Mouse (Mus musculus): ENCODE data around the gene Gm5129.
A peak's percentile ranks its signal among the peaks of the same experiment; 100 is the strongest.
"Not testable (repeated sequence)": the region's sequence is repeated elsewhere in the genome, so short reads cannot be mapped to it uniquely, and the experiment has no call there.

Gene Gm5129

DNA sequence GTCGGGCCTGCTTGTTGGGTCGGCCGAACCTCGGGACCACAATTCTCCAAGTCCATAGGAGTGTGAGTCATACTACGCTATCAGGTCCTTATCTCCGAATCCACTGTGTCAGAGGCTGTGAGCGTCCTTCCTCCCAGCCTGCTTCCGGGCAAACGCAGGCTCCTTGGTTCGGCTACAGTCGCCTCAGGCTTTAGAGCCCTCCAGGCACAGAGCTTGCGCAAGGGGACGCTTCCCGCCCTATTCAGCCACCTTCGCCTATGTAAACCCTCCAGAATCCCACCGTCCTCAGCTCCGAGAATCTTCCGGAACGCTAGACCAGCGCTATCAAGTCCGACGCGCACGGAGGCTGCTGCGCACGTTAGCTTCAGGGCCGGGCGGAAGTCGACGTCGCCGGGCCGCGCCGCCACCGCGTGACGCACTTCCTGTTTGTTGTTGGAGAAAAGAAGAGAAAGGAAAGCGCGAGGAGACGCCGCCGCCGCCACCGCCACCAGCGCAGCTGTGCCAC is at the start of gene Gm5129, which contains the start of gene Dnajb6:
TSS of gene Gm5129 (minus strand) at position 380 of the 505 bp plus-strand sequence.
TSS of gene Dnajb6 (plus strand) at position 132 of the 505 bp plus-strand sequence.
- DNase-seq: peak; percentile 93

DNA sequence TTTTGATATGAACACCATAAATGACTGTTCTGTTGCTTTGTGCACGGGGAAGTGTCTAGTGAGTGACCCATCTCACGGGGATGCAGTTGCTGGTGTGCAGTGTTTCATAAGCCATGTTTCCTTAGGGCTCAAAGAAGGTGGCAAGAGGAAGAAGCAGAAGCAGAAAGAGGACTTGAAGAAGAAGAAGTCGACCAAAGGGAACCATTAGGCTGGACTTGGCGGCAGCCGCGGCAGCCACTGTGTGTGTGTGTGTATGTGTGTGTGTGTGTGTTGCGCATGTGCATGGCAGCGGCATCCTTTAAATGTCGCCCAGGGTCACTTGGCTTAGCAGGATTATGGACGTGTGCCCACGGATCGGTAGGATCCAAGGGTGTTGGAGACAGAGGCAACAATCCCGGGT is 49.2 kb upstream of the Gm5129 start:
- not testable (repeated sequence) for DNase-seq

DNA sequence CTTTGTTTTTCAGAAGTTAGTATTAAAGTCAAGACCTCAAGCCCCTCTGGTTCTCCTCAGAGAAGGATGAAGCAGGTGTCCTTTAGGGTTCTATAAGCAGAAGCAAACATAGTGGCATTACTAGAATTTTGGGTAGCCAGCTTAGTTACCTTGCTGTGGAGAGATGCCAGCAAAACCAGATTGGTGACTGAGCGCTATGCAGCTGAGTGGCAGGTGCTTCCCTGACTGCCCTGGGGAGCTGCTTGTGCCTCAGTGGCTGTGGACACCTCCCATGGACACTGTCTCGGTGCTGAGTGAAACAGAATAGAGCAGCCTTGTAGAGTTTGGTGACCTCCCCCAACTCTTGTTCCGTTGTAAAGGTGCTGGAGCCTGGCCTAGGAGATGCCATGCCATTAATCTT is 46.5 kb upstream of the Gm5129 start:
- DNase-seq: no peak

DNA sequence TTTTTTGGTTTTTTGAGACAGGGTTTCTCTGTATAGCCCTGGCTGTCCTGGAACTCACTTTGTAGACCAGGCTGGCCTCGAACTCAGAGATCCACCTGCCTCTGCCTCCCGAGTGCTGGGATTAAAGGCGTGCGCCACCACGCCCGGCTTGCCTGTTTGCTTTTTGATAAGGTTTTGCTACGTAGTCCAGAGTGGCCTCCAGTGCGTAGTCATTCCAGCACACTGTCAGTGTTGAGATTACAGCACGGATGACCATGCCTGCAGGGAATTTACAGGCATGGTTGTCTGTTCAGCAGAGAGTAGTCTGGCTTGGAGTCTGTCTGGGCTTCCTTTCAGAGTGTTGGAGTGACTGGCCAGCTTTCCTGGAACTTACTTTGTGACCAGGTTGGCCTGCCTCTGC is 44.0 kb upstream of the Gm5129 start:
- peak; percentile 13 for DNase-seq

DNA sequence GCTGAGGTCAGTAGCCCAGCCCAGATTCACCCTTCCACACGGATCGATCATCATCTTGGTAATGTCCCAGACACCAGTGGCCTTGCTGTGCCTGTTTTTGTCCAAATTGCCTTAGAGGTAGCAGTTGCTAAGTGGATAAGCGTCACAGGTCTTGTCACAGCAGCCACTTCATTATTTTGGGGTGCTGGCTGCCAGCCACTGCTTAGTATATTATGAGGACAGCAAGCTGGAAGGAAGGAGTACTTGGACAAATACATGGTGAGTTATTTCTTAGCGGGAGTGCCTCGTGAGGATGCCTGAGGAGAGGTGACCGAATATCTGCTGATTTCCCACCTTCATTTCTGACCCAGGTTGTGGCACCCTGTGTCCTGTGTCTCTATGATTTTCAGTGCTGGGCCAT is 42.3 kb upstream of the Gm5129 start:
- no peak for DNase-seq

- no peak for DNase-seq
Observed at GRCm38 (mm10) chr5:29775437-29775836, 39.7 kb upstream of the Gm5129 start.

GRCm38 (mm10) chr5:29773460-29774150 is 37.9 kb upstream of the Gm5129 start:
- no peak for DNase-seq

DNA sequence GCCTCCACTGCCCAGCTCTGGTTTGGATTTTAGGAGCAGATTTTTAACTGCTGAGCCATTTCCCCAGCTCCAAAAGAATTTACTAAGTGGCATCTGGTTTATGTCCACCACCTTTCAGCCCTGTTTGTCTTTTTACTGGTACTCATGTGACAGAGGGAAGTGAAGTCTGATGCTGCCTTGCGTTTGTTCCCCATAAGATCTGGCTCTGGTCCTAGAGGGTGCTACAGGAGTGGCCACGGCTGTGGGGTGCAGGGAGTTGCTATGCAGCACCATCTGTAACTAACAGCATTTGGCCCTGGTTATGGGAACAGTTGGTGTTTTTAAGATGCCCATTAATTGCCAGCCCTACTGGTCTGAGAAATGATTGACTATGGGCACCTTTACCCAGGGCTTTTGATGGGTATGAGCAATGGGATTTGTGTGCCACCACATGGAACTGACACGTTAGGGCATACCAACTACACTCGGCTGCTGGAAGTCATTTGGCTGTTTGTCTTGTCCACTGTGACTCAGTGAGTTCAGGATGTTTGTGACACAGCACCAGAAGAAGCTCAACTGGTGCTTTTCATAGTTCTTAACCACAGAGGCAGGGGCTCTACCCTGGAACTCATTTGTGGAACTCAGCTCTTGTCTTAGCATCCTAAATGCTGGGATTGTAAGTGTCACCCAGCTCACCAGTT is 37.1 kb upstream of the Gm5129 start:
- no peak for DNase-seq

DNA sequence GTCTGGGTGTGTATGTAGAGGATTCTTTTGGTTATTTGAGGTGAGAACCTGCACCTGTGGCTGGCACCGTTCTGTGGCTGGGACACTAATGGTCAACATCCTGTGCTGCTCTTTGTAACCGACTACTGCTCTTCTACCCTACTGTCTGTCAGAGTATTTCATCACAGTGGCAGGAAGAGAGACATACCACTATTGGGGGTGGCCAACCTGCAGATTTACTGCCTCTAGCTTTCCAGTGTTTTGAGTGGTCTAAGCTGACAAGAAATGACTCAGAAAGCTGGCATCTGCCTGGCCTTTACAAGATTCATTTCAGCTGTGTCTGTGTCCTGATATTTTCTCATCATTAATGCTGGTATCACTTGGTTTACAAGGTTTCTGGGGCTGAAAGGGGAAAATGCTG is 36.3 kb upstream of the Gm5129 start:
- no peak for DNase-seq

DNA sequence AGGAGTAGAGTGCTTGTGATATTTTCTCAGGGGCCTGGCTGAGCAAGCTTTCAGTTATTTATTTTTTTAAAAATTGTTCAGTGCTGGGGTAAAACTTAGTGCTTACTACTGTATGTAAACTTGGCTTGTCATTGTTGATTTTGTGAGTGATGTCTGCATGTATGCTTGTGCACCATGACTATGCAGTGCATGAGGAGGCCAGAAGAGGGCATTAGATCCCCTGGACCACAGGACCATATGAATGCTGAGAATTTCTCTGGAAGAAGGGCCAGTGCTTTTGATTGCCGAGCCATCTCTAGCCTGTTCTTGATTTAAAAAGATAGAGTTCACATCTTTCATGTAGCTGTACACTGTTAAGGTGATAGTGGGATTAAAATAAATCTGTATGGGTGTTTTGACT is 35.2 kb upstream of the Gm5129 start:
- DNase-seq: peak; percentile 20

DNA sequence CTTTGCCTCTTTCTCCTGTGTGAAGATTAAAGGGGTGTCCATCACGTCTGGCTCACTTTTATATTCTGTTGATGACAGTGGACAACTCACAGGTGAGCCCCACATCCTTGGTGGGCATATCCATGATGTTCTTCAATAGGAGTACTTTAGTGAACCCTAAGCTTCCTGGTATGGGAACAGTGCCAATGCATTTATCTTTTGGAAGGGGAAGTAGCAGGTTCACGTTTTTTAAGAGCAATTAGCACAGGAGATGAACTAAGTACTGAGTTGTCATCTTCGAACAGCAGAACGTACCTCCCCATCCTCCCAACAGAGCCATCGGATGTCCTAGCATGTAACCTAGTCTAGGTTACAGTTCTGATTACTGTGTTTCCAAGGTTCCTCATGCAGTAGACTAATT is 23.6 kb upstream of the Gm5129 start:
- DNase-seq: no peak

- no peak for DNase-seq
Observed at GRCm38 (mm10) chr5:29752894-29753293, 17.2 kb upstream of the Gm5129 start.

DNA sequence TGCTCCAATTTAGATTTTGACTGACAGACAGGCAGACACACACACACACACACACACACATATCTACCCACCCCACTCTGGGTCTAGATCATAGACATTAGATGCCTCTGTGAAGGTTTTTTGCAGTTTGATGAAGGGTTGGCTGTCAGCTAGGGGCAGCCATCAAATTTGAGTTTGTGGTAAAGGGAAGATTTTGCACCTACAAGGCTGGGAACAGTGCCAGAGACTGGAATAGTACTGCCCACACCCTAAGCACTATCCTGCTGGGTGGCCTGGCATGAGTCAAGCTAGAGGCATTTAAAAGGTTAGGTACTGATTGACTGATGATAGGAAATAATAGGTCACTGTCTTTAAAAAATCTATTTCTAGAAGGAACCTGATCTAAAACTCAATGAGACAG is 15.6 kb upstream of the Gm5129 start:
- DNase-seq: no peak

DNA sequence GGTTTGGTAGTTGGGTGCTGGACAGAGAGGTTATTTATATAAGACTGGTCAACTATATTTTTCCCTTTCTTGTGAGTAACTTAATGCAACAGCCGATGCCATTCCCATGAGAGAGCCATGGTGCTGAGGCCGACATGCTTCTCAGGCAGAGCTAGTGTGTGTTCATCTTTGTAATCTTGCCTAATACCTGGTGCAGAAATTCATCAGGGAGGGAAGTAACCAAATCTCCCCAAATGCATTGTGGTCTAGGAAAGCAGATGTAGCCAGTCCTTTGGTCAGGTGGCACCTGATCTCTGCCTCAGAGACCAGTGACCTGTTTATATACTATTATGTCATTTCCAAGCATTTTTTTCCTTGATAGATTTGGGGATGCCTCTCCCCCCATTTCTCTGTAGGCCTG is 11.9 kb upstream of the Gm5129 start:
- no peak for DNase-seq

DNA sequence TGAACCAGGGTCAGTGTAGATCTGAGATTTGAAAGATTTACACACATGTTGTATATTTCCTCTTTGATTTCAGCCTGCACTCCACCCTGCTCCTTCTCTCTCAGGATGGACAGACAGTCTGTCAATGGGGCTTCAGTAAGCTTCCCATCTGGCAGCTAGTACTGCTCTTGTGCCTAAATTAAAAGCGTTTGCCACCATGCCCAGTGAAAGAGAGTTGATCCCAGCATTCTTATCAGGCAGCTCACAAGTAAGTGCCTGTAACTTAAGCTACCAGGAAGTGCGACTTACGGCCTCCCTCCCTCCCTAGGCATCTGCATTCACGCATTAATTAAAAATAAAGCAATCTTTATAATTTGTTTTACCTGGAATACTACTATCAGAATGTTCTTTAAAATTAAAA is 5.4 kb upstream of the Gm5129 start:
- no peak for DNase-seq

DNA sequence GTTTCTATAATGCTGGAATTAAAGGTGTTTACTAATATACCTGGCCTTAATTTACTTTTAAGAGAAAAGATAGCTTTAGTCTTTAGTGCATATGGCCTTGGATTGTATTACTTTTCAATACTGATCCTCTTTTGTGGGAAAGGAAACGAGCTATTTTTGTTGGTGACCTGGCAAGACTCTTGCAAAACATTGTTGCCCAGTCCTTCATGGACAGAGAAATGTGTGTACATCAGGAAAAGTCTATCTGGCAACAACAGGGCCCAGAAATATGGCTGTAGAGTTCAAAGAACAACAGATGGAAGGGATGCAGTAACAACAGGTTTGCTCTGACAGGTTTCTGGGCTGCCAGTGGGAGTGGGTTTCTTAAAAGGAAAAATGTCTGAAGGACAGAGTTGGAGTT is 4.9 kb upstream of the Gm5129 start:
- no peak for DNase-seq

GRCm38 (mm10) chr5:29738076-29738475 is 2.3 kb upstream of the Gm5129 start:
- DNase-seq: no peak

GRCm38 (mm10) chr5:29737471-29737870 is 1.7 kb upstream of the Gm5129 start:
- no peak for DNase-seq

DNA sequence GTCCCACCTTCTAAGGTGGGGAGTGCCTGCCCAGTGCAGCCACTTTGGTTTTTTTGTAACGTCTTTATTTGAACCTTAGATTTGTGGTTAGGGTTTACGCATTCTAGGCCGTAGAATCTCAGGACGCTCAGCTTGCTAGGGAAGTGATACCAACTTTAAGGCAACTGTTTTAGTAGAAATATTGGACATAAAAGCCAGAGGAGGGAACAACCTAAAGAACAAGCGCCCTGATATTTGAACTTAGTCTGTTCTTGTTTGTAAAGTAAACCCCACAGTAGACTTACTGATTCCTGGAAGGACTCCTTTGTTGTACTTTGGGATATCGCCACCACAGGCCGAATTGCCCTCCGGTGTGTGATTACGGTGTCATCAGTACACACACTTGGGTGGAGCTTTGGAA is 1.2 kb upstream of the Gm5129 start:
- peak; percentile 16 for DNase-seq

- peak; percentile 54 for DNase-seq
Observed at GRCm38 (mm10) chr5:29736073-29736900, 551 bp upstream of the Gm5129 start.

DNA sequence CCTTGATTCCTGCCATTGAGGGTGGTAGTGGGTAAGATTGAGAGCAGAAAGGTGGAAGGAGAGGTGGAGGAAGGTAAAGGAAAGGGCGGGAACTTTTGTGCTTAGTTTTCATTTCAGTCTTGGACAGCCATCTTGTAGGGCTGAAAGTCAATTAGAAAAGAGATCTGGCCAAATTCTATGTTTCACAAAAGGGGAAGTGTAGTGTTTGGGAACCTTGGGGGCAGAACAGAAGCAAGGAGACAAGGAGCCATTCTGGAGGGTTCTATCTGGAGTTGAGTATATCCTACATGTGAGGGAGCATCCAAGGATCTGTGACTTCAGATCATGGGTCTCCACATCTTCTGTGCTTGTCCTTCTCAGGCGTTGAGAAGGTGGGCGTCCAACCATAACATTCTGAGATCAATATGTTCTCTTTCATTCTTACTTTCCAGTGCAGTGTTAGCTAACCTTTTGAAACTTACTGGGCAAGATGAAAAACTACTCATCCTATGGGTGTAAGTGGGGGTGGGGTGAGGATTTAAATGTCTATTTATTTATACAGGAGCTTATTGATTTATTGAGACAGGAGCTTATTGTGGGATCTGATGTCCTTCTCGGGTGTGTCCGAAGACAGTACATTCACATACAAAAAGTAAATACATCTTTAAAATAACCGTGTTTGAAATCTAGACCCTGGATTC is 765 bp downstream of the Gm5129 start:
- DNase-seq: no peak

DNA sequence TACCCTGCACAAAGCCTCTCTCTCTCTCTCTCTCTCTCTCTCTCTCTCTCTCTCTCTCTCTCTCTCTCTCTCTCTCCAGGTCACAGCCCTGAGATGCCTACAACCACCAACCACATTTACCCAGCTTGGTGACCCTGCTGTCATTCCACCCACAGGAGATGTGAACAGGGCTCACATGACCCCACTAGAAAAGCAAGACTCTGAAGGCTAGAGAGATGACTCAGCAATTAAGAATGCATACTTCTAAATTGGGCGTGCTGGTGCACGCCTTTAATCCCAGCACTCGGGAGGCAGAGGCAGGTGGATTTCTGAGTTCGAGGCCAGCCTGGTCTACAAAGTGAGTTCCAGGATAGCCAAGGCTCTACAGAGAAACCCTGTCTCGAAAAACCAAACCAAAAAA is 9.7 kb downstream of the Gm5129 start:
- not testable (repeated sequence) for DNase-seq

GRCm38 (mm10) chr5:29725369-29725768 is 10.4 kb downstream of the Gm5129 start:
- no peak for DNase-seq

All from liver (tissue).